Mouse (Mus musculus): ENCODE measurements around the gene Exoc7. TPM values are rescaled to one million over a fixed set of nuclear protein-coding genes. Genes with fewer than 3 reads are reported as not detected.

Gene Exoc7
- total RNA-seq, 2 experiments from 2014 or later = 83.2 to 94.8 TPM

DNA sequence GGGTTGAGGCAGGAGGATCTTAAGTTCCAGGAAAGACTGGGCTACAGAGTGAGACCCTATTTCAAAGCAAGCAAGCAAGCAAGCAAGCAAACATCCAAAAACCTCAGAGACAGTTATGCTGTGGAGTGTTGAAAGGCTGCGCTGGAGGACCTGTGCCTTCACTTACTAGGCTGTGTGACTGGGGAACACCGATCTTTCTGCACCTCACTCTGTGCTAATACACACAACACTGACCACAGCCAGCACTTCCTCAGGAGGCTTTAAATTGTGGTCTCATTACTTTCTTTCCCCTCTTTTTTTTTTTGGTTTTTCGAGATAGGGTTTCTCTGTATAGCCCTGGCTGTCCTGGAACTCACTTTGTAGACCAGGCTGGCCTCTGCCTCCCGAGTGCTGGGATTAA, 41.2 kb downstream of the Exoc7 start:
- DNase-seq (ENCODE audit: low spot score in 2 of 2) = no peak
- H3K4me3 ChIP-seq = no peak overlapping the region
- TF ChIP-seq CTCF (conservative IDR thresholded peaks at IDR 0.05) = no peak
- no peak overlapping the region for H3K27ac ChIP-seq

DNA sequence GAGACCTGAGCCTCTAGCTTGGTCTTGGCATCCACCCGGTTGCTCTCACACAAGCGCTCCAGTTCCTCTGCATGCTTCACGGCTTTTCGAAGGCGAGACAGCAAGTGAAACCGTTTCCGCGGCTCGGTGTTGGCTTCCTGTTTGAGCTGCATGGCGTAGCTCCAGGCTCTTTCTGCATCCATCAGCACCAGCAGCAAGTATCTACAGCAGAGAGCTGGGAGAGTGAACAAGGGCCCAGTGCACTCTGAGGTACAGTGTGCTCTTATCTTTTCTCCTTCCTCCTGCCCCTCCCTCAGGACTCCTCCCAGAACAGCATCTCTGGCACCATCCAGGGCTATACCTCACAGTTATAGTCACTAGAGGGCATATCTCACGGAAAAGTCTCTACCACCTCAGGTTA, 41.7 kb downstream of the Exoc7 start:
- H3K4me3 ChIP-seq = no peak overlapping the region
- no peak overlapping the region for H3K27ac ChIP-seq
- TF ChIP-seq CTCF (conservative IDR thresholded peaks at IDR 0.05) = no peak
- no peak for DNase-seq (ENCODE audit: low spot score in 2 of 2)

DNA sequence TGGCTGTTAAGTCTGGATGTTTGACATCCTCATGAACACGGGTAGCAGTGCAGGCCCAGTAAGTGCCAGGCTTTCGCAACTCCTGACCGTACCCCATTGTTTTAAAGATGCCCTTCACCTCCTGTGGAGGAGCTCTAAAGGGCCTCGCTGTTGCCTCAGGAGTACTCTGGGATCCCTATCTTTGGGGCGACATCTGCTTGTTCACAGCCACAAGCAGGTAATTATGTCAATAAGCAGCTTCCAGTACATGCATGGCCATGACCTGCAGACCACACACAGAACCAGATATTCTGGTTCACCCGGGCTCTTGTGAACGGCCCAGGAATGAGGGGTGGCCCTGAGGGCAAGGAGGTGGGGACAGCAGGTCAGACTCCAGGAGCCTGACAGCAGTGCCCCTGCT, 46.8 kb downstream of the Exoc7 start:
- no peak for DNase-seq (ENCODE audit: low spot score in 2 of 2)
- Histone ChIP-seq H3K4me3 (no peak overlapping the region), H3K27ac (no peak overlapping the region)
- no peak for TF ChIP-seq CTCF (conservative IDR thresholded peaks at IDR 0.05)

DNA sequence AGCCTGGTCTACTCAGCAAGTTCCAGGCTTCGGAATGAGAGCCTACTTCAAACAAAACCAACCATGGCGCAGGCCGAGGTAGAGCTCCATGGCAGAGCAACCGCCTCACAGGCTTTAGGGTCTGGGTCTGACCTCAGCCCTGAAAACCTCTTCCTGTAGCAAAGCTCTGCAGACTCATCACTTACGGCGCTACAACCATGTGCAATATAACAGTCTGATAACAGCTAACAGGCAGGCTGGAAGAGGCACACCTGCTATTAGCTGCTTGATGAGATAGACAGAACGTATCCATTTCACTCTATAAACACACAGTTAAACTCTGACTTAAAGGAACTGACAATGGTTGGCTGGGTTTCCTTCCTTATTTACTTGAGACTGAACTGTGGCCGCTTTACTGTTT, 47.6 kb downstream of the Exoc7 start:
- no peak for DNase-seq (ENCODE audit: low spot score in 2 of 2)
- Histone ChIP-seq H3K4me3 (no peak overlapping the region), H3K27ac (no peak overlapping the region)
- TF ChIP-seq CTCF (conservative IDR thresholded peaks at IDR 0.05) = no peak

DNA sequence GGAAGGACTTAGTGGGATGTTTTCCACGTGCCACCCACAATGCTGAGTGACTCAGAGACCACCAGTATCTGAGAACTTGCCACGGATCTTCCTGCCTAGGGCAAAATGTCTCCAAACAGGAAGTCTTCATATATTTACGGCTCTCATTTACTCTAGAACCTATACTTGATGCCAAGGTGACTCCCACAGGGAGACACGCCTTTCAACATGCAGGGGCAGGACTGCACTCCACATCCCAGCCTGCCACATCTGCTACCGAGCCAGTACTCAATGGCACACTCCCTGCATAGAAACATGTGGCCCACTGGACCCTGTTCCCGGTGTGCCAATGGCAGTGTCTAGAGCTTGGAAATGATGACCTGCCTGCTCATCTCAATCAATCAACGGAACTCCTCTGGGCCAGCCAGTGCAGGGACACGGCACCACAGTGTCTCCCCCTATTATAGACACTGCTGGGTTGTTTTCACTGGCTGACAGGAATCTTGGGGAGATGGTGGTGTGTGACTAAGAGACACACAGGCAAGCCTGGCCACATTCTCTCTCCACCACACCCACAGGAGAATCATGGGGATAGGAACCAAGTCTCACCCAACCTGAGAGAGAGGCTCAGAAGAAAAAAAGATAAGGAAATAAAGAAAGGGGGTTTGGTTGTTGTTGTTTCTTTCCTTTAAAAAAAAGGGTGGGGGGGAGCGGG, 50.9 kb downstream of the Exoc7 start:
- TF ChIP-seq CTCF (conservative IDR thresholded peaks at IDR 0.05) = no peak
- no peak for DNase-seq (ENCODE audit: low spot score in 2 of 2)
- Histone ChIP-seq H3K4me3 (no peak overlapping the region), H3K27ac (no peak overlapping the region)

DNA sequence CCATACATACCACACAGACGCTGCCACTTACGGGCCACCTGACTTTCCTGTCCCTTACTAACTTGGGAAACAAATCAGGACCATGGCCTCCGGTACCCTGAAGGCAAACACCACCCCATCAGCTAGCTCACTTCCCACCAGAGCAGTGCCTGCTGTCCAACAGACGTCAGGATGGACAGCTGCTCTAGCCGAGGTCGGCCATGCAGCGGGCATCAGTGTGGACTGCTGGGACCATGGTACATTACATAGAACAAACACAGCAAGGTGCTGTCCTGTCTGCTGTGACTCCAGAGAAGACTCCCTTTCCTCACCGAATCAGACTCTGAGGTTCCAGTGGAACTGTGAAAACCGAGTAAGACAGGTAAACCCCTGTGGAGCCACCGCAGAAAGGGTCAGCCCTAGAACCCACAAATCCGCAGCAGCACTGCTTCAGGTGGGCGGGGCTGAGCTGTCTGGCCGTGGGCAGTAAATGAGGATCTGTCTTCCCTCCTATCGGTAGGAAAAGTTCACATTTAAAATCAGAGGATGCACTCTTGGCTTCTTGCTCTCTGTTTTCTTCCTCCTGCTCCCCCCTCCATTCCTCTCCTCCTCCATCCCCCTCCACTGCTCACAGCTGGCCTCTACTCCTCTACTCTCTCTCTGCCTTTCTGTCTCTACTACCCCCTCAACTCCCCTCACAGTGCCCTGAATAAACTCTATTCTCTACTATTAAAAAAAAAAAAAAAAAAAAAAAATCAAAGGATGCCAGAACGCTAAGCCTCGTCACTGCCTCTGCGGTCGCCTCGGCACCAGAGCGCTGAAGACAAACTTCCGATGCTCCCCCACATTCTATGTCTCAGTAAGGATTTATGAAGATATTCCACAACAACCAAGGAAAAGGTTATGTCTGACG, 51.7 kb downstream of the Exoc7 start:
- no peak overlapping the region for H3K27ac ChIP-seq
- TF ChIP-seq CTCF (conservative IDR thresholded peaks at IDR 0.05) = no peak
- H3K4me3 ChIP-seq = no peak overlapping the region
- DNase-seq (ENCODE audit: low spot score in 2 of 2) = no peak

DNA sequence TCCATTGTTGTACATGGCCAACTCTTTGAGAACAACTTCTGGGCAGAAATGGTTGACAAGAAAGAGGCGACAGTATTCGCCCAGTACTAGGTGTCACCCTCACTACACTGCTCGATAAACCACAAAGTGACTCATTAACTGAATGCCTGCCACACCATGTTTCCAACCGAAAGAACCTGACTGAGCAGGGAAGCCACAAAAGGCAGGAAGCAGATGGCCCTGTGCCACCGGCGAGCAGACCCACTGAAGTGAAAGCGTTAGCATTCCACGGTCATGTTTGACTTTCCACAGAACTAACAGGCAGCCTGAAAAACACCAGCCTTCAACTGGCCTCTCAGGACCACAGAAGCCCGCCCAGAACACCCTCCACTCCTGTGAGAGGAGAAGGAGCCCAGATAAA, 52.4 kb downstream of the Exoc7 start:
- H3K27ac ChIP-seq = no peak overlapping the region
- no peak overlapping the region for H3K4me3 ChIP-seq
- DNase-seq (ENCODE audit: low spot score in 2 of 2) = no peak
- TF ChIP-seq CTCF (conservative IDR thresholded peaks at IDR 0.05) = no peak

DNA sequence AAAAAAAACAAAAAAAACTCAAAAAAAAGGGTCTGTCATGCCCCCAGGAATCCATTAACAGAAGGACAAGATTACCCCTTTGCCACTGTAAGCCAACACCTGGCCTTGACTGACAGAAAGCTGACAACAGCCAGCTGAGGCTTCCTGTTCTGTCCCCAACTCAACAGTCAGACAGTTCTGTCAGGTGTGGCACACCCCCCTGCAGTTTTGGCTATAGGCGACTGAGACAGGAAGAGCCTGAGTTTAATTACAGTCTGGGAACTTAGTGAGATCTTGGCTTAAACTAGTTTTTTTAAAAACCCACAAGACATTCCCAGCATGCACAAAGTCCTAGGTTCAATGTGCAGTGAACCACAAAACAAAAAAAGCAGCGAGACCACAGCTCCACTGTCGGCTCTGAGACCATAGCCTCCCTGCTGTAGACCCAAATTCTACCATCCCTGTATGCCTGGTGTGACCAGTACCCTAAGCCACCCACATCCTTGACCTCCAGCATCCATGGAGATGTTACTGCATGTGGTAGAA, 53.9 kb downstream of the Exoc7 start:
- Histone ChIP-seq H3K27ac (no peak overlapping the region), H3K4me3 (no peak overlapping the region)
- no peak for DNase-seq (ENCODE audit: low spot score in 2 of 2)
- no peak for TF ChIP-seq CTCF (conservative IDR thresholded peaks at IDR 0.05)

DNA sequence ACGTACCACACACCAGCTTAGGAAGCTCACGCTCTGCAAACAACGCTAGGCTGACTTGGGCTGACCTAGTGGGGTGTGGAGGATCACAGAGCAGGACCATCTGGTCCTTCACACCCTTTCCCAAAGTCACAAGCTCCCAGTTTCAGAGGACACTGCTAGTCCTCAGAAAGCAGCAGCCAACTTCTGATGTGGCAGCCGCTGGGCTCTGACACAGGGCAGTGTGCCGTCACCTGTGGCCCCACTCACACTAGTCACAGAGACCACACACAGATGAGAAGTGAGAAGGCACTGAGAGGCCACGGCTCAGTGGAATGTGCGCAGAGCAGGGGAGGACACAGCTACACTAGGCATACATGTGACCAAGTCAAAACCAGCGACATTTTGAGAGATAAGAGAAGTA, 56.1 kb downstream of the Exoc7 start:
- TF ChIP-seq CTCF (conservative IDR thresholded peaks at IDR 0.05) = no peak

DNA sequence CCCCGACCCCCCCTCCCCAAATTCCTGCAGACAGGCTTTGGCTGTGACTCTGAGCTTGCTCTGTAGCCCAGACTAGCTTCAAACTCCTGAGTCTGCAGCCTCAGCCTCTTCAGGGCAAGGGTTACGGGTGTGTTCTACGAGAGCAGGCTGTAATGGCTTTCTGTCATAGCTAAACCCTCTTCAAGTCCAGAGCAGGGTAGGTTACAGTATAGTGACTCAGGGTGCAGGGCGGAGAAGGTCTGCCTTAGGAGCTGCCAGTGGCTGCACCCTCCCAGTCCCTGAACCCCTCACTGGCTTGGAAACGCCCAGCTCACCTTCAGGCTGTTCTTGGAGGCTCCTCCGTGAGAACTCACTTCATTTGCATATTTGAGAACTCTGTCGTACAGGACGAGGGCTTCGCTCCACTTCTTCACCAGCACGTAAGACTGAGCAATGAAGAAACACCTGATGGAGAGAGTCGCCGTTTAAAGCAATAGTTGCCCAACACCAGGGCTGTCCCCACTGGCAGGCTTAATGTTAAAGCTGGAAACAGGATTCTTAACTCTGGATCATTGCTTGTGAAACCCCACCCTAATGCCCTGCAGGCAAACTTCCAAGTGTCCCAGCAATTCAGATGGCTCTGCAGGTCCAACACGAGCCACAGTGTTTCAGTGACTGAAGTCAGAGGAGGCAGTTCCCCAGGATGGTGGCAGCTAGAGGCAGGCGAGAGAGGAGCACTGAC, 59.4 kb downstream of the Exoc7 start:
- H3K4me3 ChIP-seq = no peak overlapping the region
- no peak overlapping the region for H3K27ac ChIP-seq
- no peak for TF ChIP-seq CTCF (conservative IDR thresholded peaks at IDR 0.05)
- DNase-seq (ENCODE audit: low spot score in 2 of 2) = no peak

More for the DNA sequence above, 56.1 kb downstream of the Exoc7 start:
- Histone ChIP-seq H3K27ac (no peak overlapping the region), H3K4me3 (no peak overlapping the region)
- DNase-seq (ENCODE audit: low spot score in 2 of 2) = no peak

DNA sequence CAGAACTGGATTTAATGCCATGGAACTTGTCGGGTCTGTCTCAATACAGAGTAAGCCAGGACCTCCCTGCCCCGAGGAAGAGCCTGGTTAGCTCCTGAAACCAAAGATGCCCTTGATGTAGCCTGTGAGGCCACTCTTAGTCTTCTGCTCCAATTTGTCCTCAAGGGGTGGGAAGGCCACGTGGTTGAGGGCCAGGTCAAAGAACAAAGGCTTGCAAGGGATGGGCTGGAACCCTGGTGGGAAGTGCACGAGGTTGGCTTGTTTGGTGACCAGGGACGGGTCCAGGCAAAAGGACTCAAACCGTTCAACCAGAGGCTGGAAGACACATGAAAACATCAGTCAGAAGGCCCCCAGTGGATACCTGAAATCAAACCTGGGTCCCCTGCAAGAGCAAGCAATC, 61.4 kb downstream of the Exoc7 start:
- no peak for TF ChIP-seq CTCF (conservative IDR thresholded peaks at IDR 0.05)
- no peak overlapping the region for H3K27ac ChIP-seq
- no peak overlapping the region for H3K4me3 ChIP-seq
- DNase-seq (ENCODE audit: low spot score in 2 of 2) = no peak

DNA sequence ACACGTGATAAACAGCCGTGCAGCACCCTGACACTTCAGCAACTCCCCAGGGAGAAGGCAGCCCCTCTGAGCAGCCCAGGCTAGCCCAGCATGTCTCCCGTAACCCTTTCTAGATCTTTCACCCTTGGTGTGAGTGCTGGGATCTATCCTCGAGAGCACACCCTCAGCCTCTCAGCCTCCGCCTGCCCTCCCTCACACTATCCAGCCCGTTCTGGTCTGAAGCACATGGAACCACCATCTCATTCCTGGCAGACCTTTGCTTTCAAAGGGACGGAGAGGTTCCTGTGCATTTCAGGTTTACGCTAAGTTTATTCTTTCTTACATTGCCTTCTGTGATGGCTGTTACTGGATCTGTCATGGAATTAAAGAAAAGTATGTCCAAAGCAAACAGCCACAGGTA, 62.5 kb downstream of the Exoc7 start:
- Histone ChIP-seq H3K27ac (no peak overlapping the region), H3K4me3 (no peak overlapping the region)
- DNase-seq (ENCODE audit: low spot score in 2 of 2) = no peak
- TF ChIP-seq CTCF (conservative IDR thresholded peaks at IDR 0.05) = no peak

DNA sequence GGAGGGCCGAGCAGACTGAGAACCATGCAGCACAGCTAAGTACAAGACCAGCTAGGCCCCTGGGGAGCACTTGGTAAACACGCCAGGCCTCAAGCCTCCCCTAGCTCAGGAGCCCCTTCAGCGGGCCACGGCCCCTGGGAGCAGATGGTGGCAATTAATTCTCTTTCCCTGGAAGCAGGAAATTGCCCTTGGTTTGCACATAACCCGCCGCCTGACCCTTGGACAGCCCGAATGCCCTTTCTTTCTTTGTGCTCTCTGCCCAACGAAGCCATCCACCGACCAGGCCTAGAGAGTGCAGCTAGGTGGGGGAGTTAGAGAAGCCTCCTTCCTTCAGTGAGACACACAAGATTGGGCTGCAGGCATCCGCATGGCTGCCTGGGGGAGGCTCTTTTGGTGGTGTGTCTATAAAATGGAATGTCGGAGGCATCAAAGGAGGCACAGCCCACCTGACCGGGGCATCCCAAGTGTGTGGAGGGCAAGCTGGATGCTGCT, 65.2 kb downstream of the Exoc7 start:
- TF ChIP-seq CTCF (conservative IDR thresholded peaks at IDR 0.05) = no peak
- no peak for DNase-seq (ENCODE audit: low spot score in 2 of 2)
- Histone ChIP-seq H3K27ac (no peak overlapping the region), H3K4me3 (no peak overlapping the region)

All from layer of hippocampus, adult 2 months (tissue).